Mouse (Mus musculus): ENCODE data around the gene Hif3a. TPM values are rescaled to one million over a fixed set of nuclear protein-coding genes. Genes with fewer than 3 reads are reported as not detected.

Gene Hif3a
- total RNA-seq (2023): not detected

DNA sequence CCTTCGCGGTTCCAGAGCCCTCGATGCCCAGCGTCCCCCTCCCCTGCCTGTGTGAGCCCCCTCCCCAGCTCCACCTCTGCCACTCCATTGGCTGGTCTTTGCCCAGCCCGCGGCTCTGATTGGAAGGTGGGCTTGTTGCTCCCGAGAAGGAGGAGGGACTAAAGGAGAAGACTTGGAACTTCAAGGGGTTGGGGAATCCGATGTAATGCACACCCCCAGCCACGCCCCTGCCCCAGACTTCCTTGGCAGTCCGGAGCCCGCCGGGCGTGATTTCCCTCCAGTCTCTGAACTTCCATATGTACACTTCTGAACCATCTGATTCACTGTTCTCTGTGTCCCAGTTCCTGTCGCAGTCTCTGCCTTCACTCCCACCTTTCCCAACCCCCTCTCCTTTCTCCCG lies at the start of gene Hif3a:
Gene Hif3a (minus strand): TSS at position 39 of the 400 bp plus-strand sequence.

DNA sequence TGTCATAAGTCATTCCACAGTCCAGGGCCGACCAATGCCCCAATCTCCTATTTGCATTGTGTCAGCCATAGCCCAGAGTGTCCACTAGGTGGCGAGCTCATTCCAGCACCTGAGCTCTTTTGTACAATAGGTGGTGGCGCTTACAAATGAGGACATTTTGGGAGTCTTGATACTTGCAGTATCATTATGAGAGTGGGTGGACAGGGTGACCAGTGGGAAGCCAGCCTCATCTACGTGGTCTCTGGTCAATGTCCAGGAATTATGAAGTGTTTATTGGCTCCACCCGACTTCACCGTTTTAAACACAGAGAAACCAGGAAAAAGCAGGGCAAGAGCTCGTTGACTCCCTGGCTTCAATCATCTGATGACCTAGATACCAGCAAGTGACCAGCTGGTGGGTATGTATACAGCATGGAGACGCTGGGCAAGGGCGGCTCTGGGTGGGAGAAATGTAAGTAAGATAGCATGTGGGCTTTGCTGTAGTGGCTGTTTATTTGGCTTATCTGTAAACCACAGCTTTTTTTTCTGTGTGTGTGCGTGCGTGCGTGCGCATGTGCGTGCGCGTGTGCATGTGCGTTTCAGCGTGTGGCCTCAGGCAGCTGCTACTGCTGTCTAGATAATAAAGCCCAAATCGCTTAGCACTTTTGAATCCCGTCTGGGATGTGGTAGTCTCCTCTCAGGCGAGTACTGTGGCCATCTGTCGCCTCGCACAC lies 11.8 kb upstream of the Hif3a start, which contains the start of gene Psg16:
Gene Psg16 (plus strand): TSS at position 137 of the 712 bp plus-strand sequence.

DNA sequence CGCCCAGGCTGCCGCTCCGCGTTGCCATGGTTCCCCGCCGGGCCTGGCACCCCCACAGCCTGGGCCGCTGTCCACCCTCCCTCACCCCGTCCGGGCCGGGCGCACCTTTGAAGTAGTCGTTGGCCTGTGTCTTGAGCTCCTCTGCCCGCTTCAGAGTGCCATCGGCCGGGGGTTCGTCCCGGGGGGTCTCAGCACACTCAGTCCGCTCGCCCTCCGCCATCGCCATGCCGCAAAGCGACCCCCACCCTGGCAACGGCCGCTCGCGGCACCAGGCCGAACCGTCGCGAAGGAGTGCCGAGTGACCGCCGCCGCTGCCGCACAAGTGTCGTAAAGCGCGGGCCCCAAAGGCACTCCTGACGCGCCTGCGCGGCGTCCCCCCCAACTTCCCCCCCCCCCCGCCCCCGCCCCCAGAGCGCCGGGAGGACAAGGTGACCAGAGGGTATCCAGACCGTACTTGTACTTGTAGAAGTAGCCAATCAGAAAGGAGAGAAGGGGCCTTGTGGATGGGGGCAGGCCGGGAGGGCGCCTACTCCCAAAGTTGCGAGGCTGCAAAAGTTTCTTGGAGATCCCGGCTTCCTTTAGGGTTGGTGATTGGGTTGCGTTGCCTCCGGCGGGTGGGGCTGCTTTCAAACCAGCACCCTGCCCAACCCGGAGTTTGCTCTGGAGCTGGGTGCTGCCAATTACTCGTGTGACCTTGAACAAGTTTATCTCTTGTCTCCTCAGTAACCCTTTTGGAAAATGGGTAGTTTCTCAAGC lies 34.5 kb downstream of the Hif3a start, which contains the start of gene Ppp5c:
Gene Ppp5c (minus strand): TSS at position 337 of the 756 bp plus-strand sequence.

DNA sequence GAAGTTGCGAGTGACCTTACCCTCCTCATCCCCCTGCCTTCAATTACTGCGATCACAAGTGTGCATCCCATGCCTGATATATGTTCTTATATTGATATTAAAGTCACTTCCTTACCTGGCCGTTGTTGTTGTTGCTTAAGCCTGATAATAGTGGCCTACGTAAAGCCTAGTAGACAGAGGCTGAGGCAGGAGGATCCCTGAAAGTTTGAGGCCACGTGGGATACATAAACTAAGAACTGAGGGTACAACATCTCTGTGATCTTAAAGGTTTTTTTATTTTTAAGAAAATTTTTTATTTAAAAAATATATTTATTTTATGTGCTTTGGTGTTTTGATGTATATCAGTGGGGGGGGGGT lies 69.8 kb downstream of the Hif3a start, which contains the start of gene Ccdc8:
Gene Ccdc8 (plus strand): TSS at position 258 of the 357 bp plus-strand sequence.

DNA sequence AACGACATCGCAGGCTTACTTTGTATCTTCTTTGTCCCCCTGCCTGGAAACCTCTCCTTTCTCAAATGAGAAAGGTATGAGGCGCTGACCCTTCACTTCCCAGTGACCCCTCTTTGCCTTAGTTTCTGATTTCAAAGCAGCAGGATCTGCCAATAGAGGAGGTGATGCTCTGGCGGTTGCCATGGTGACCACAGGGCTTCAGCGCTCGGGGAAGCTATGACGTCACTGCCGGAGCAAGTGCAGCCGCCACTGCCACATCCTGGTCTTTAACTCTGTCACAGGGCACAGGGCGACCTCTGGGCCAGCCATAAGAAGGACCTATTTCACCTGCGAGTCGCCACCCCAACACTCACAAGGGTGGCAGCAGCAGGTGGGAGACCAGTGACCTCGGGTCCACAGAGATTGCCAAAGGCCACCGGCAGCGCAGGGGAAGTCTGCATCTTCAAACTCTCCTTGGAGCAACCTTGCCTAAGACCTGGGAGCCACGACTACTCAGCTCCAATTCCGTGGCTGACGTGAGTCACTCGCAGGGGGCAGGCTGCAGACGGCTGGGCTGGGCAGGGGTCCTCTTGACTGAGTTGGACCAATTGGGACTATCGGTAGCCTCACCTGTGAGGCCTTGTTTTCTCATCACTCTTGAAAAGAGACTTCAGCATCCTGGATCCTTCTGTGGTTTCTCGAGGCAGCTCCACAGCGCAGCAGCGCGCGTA lies 79.2 kb downstream of the Hif3a start, which contains the start of gene Gm42372:
Gene Gm42372 (plus strand): TSS at position 228 of the 710 bp plus-strand sequence.

Other genes starting within 250 kb of the Hif3a start
- gene Strn4, start 246.5 kb downstream of the Hif3a start, total RNA-seq (2023): 126 TPM
- gene Fkrp, start 245.7 kb downstream of the Hif3a start, total RNA-seq (2023): 21.0 TPM
- 231 TPM for gene Prkd2, start 219.5 kb downstream of the Hif3a start, total RNA-seq (2023)
- gene Dact3, start 187.1 kb downstream of the Hif3a start, total RNA-seq (2023): 0.34 TPM
- gene Gng8, start 170.6 kb downstream of the Hif3a start, total RNA-seq (2023): not detected
- gene Ptgir, start 155.9 kb downstream of the Hif3a start, total RNA-seq (2023): 0.31 TPM
- 91.8 TPM for gene Calm3, start 138.3 kb downstream of the Hif3a start, total RNA-seq (2023)
- gene Pnmal2, start 117.7 kb downstream of the Hif3a start, total RNA-seq (2023): not detected
- not detected for gene Pnmal1, start 102.7 kb downstream of the Hif3a start, total RNA-seq (2023)
- 1.2 TPM for gene Gm42372, start 79.3 kb downstream of the Hif3a start, total RNA-seq (2023)
- gene Ccdc8, start 69.7 kb downstream of the Hif3a start, total RNA-seq (2023): 0.09 TPM
- gene Ppp5c, start 34.5 kb downstream of the Hif3a start, total RNA-seq (2023): 85.9 TPM
- gene Psg16, start 11.6 kb upstream of the Hif3a start, total RNA-seq (2023): not detected
- not detected for gene Ceacam3, start 87.9 kb upstream of the Hif3a start, total RNA-seq (2023)
- not detected for gene Psg29, start 141.1 kb upstream of the Hif3a start, total RNA-seq (2023)

Measured in CD8-positive naive resting alpha-beta T cell, adult 57 days (primary cell).